Mouse (Mus musculus) lung, postnatal 0 days (tissue): ENCODE measurements around the gene Tmem92.

Experiments
- CTCF ChIP-seq: IDR thresholded peaks from 2 replicates; pipeline ENCODE4 v1.5.1; 2016; ENCODE audit warnings: antibody characterized with exemption, mild to moderate bottlenecking
- EP300 ChIP-seq: IDR thresholded peaks from 2 replicates; pipeline ENCODE4 v1.6.1; 2016; ENCODE audit warnings: antibody characterized with exemption, mild to moderate bottlenecking, control low read depth

GRCm38 (mm10) chr11:94729565-94729964 is 52.9 kb downstream of the Tmem92 start:
- TF ChIP-seq CTCF = peak; percentile 24
- no peak for TF ChIP-seq EP300
